In the genomic region with DNA sequence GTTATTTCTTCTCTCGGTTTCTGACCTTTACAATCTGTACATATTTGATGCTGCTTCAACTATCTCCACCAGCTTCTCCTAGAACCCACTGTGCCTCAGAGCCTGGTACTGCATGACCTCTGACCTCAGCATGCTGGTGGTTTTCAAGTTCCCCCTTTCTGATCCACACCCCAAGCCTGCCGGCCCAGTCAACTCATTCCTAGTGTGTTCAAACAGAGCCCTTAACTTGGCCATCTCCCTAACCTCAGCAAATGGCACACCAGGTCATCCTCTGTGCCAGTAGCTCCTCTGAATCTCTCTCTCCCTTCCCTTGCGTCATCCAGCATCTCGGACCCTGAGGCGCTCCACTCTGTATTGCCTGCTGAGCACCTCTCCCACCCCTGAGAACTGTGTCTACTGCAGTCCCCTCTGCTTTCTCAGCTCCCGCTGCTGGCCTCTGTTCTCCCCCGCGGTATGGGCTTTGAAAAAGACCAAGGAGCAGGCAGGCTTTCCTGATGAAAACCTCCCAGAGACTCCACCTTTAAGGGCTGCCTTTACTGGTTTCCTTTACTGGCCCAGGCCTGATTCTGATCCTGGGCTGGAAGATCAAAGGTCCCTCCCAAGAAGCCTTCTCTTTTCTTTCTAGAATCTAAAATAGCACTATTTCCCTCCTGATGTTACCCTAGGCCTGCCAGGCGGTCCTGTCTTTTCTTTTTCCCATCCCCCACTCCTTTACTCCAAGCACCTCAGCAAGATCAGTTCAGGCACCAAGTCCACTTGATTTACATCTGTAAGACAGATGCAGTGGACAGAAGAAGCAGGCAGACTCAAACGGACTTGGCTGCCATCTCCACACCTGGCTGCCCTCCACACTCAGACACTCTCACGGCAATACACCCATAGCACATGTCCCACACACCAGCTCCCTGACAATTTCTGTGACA, we compare ENCODE assay signal across 9 mouse cellular contexts. TPM values are rescaled to one million over a fixed set of nuclear protein-coding genes. Genes with fewer than 3 reads are reported as not detected.
DNase-seq lines count a peak whose midpoint lies in the region; ATAC-seq lines count a peak whose summit lies in the region.
"Had no signal": no experiment of that assay in that cellular context is flagged by ENCODE, and none has a peak within 500 bp of the region (broad histone marks: within the 10 kb centered on the region; RNA-seq: fewer than 3 reads in every experiment).

No protein-coding gene starts in this region.

- peak overlapping the region; percentile 25; the same call in 1 of the 2 replicates for H3K9ac ChIP-seq in limb, embryonic 13.5 days
- H3K9ac ChIP-seq: limb, embryonic 15.5 days had no signal

- peak; percentile 44 for ATAC-seq in granulocyte monocyte progenitor cell, adult 5-6 weeks (replicated peaks; ENCODE audit: poor library complexity, severe bottlenecking)
- no peak for ATAC-seq in limb, embryonic 13.5 days (ENCODE audit: low FRiP score, low read depth)

- 26% methylated on average over 11 of the region's 11 CpGs for WGBS in limb, embryonic 13.5 days

- H3K36me3 ChIP-seq in limb, embryonic 13.5 days: no peaks in the 10 kb centered on the region
- H3K36me3 ChIP-seq: limb, embryonic 15.5 days had no signal

- H3K9me3 ChIP-seq in limb, embryonic 13.5 days: no peaks in the 10 kb centered on the region
- H3K9me3 ChIP-seq: limb, embryonic 15.5 days had no signal

- H3K4me1 ChIP-seq in limb, embryonic 13.5 days: peaks cover 53% of the 10 kb centered on the region

- DNase-seq in lung, postnatal 36 days: peak; percentile 51
- no peak for DNase-seq in lung, postnatal 14 days
- DNase-seq in retina, embryonic 14.5 days (ENCODE audit: low spot score): peak; percentile 14
- DNase-seq in Muller cell, postnatal 12 days (ENCODE audit: inconsistent ontology term): no peak
- no peak for DNase-seq in gastrocnemius, postnatal 36 days

- H3K4me2 ChIP-seq in limb, embryonic 13.5 days (replicated peaks): peak overlapping the region; percentile 21
- H3K4me2 ChIP-seq: limb, embryonic 15.5 days had no signal

- no peak overlapping the region for H3K4me3 ChIP-seq in limb, embryonic 13.5 days
- H3K4me3 ChIP-seq: limb, embryonic 15.5 days; myocyte had no signal

- H3K27me3 ChIP-seq in limb, embryonic 13.5 days: no peaks in the 10 kb centered on the region
- H3K27me3 ChIP-seq: limb, embryonic 15.5 days had no signal

- H3K27ac ChIP-seq in limb, embryonic 13.5 days: no peak overlapping the region
- H3K27ac ChIP-seq: limb, embryonic 15.5 days had no signal

- intact Hi-C loops in gastrocnemius, postnatal 36 days (cut with DNase I): loop anchor here (10.0 kb wide), 1 partner anchor 339 kb away; no protein-coding TSS in a partner anchor

RNA-seq across cellular contexts. Expression of gene Zfp704, which starts 3.8 kb away (rescaled TPM):
- total RNA-seq in granulocyte monocyte progenitor cell, adult 5-6 weeks (2014; fragmentation: Nextera tagmentation): 22.9 and 25.3 TPM in 2 replicates
- total RNA-seq in granulocyte monocyte progenitor cell, adult 5-6 weeks (2017): 15.6 and 15.7 TPM in 2 replicates
- polyA plus RNA-seq in limb, embryonic 13.5 days (2015; fragmentation: Nextera tagmentation; extraction: Ambion mirVana): 11.1 and 11.9 TPM in 2 replicates
- total RNA-seq in gastrocnemius, postnatal 36 days (2021): 1 to 10 TPM; 4.1 to 5.6 TPM

Comparison
In these comparisons a context has a peak if more than half of its experiments do, and no peak if none do; other contexts are left out.
1. DNase-seq: peak in lung, postnatal 36 days (single experiment) and retina, embryonic 14.5 days (single experiment); none in lung, postnatal 14 days (single experiment), Muller cell, postnatal 12 days (single experiment) and gastrocnemius, postnatal 36 days (0 of 2).